Mouse (Mus musculus) cerebellum, adult 9-11 months (tissue): ENCODE results near the gene Gpc5.

ENCODE experiments used
- DNase-seq: peaks from one replicate; pipeline ENCODE4 v3.0.0; 2022

Gene Gpc5

GRCm38 (mm10) chr14:116453356-116453755 lies 1361.3 kb downstream of the Gpc5 start:
- DNase-seq: no peak

DNA sequence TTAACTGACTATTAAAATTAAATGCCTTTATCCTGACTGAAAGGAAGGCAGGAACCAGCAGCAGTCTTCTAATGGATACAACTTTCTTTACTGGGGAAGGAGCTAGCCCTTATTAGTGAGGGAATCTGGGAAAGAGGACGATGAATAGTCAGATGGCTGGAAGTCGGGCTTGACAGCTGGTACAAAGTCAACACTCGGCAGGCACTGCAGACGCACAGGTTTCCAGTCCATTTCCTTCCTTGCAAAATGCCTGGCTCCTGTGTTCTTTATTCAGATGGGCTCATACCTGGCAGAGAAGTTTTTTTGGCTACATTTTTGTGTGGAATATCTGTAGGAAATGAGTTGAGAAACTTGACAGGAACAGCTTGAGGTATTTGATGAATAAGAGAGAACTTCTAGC lies 1364.2 kb downstream of the Gpc5 start:
- no peak for DNase-seq

DNA sequence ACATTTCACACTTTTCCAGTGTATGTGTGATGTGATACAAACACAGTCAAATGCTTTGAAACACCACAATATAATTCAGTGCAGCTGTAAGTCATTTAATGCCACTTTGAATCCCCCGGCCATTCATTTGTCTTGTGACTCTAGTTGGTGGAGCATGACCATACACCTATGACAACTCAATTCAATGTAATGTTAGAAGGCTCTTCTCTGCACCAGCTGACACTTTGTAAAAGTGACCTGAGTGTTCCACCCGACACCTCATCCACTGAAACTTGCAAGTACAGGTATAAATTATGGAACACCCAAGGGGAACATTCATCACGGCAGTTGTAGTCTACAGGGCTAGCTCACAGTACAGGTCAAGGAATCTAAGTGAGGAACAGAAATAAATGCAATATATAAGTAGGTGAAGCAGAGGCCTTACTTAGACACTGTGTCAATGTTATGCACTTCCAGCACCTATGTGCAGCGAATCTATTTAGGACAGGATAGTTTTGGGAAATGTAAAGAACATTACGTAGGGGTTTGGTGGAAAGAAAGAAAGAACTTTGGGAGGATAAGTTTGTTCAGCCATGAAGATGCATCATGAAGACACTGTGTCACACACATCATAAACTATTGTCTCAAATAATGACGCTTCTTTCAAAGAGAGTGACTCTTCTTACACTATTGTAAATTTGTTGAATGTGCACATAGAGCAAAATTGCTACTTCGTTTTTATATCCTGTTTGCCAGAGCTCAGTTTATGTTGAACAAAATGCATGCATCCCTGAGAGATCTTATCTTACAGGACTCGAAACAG lies 1381.6 kb downstream of the Gpc5 start:
- no peak for DNase-seq

- no peak for DNase-seq
Measured at GRCm38 (mm10) chr14:116494285-116494850, 1402.4 kb downstream of the Gpc5 start.

- DNase-seq: no peak
Measured at GRCm38 (mm10) chr14:116538216-116538615, 1446.2 kb downstream of the Gpc5 start.

GRCm38 (mm10) chr14:116543746-116544145 lies 1451.7 kb downstream of the Gpc5 start:
- DNase-seq: no peak

- no peak for DNase-seq
Measured at GRCm38 (mm10) chr14:116551401-116551800, 1459.4 kb downstream of the Gpc5 start.

DNA sequence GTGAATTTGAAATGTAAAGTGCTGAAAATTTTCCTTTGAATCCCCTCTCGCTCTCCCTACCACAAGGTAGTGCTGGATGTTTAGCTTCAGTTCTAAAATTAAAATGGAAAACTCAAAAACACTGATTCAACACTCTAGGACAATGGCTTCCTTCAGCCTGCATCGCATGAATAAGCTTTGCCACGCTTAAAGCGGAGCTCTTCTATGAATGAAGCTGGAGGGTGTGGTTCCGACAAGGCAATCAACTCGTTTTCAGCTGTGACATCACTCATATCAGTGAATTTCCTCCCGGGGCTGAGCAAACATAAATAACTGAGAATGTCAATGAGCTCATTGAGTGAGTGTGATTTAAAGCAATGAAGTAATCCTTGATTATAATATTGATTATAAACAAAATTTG lies 1461.3 kb downstream of the Gpc5 start:
- DNase-seq: no peak

- DNase-seq: no peak
Measured at GRCm38 (mm10) chr14:116558141-116558800, 1466.3 kb downstream of the Gpc5 start.

DNA sequence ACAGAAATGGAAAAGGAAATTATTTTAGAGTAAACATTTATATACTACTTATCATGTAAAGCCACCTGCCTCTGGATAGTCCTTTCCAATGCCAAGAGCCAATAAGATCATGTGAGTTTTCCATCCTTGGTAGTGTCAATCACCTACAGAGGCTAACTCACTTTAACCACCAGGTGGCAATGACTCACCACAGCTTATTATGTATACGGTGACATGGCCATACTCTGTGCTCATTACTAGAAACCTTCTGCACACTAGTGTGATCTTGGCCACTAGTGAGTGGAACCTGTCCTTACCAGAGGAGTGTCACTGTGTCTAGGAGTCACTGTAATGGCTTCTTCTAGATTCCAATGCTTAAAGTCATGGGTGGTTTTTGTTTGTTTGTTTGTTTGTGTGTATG lies 1468.0 kb downstream of the Gpc5 start:
- DNase-seq: no peak
